Mouse (Mus musculus): Measurements from ENCODE around the gene B9d2.
A peak's percentile ranks its signal among the peaks of the same experiment; 100 is the strongest.

- TF ChIP-seq CTCF (IDR thresholded peaks at IDR 0.05; ENCODE audit: borderline replicate concordance, insufficient read depth, low read depth, low read length) = peak; percentile 47; the same call in 1 of the 2 replicates
- TF ChIP-seq POLR2A (IDR thresholded peaks at IDR 0.05; ENCODE audit: borderline replicate concordance, insufficient read depth, low read length) = no peak
These were observed 29.3 kb upstream of the B9d2 start for GRCm38 (mm10) chr7:25651281-25651680.

Data from cerebellum, adult 2 months (tissue).